Mouse (Mus musculus) bone marrow, adult 2 months (tissue): ENCODE measurements around the gene Raet1e. TPM values are rescaled to one million over a fixed set of nuclear protein-coding genes. Genes with fewer than 3 reads are reported as not detected.
A peak's percentile ranks its signal among the peaks of the same experiment; 100 is the strongest.
"Not testable (repeated sequence)": the region's sequence is repeated elsewhere in the genome, so short reads cannot be mapped to it uniquely, and the experiment has no call there.

Experiments used
- H3K27ac ChIP-seq: fragments of 200-500 bp; 2 replicates; pipeline ENCODE4 v1.5.1; 2012; ENCODE audit warnings: low read depth, mild to moderate bottlenecking, control low read depth, inconsistent platforms, low read length; ENCODE audit not compliant: control insufficient read depth, poor library complexity, insufficient read depth
- H3K4me1 ChIP-seq: fragments of 200-500 bp; 2 replicates; pipeline ENCODE4 v1.6.1; 2011; ENCODE audit warnings: low read length; ENCODE audit not compliant: control insufficient read depth, insufficient read depth
- H3K4me3 ChIP-seq: fragments of 200-500 bp; replicated peaks from 2 replicates; pipeline ENCODE3; 2011; ENCODE audit warnings: mild to moderate bottlenecking, low read depth, low read length, control low read depth; ENCODE audit not compliant: control insufficient read depth
- CTCF ChIP-seq: fragments of 200-500 bp; IDR thresholded peaks from 2 replicates; pipeline ENCODE4 v1.5.1; 2011; ENCODE audit warnings: low read length, control low read depth; ENCODE audit not compliant: control insufficient read depth, insufficient read depth
- WGBS: fragments of 180-500 bp; shearing (Covaris S2); methylation state at CpG from one replicate; pipeline ENCODE4 v1.1.7; 2018; 5-methylcytosine and 5-hydroxymethylcytosine counted together
- polyA plus RNA-seq: library from polyadenylated mRNA; stranded (reverse); fragments of >200 nt; gene quantifications from 2 replicates; pipeline ENCODE4 v1.2.4, GENCODE M21; 2011; ENCODE audit warnings: low replicate concordance; ENCODE audit not compliant: missing spikeins, insufficient read depth, insufficient read length

Gene Raet1e
- polyA plus RNA-seq, 1 experiment, result 1.6 TPM

GRCm38 (mm10) chr10:22172431-22173334 is 14.3 kb downstream of the Raet1e start:
- 56% methylated on average over 5 of the region's 5 CpGs for WGBS
- not testable (repeated sequence) for H3K4me1 ChIP-seq, H3K27ac ChIP-seq, H3K4me3 ChIP-seq

DNA sequence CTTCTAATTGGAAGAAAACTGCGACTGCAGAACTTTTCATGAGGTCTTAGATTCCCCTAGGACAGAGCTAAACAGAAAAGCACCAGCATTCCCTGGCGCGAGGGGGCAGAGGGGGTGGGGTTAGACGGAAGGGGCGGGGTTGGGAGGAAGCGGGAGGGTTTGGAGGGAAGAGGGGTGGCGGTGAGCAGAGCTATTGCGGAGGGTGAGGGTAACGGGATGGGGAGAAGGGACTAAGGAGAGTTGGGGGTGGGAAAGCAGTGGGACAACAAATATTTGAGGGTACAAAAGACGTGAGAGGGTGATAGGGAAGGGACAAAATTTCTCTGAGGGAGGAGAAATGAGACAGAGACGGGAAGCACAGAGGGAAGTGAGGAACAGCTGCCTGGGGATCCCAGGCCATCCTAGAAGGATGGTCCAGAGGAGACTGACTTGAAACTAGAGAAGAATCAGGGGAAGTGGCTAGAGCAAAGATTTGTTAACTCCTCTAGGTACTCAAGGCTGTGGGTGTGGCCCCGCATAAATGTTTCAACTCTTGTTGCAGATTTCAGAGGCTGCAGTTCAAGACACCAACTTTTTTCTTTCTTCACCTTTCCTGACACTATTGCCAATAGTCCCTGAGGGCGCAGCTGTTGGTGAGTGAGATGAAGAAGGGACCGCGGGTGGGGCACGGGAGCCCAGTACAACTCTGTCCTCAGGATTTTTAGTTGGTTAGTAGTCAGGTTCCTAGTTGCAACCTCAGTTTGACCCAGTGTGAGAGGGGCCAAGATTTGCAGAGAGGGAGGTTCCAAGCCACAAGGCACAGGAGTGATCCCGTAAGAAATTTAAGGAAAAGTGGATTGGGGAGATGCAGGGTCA is 15.2 kb downstream of the Raet1e start:
- not testable (repeated sequence) for H3K4me3 ChIP-seq, H3K27ac ChIP-seq, H3K4me1 ChIP-seq
- 9% methylated on average over 13 of the region's 17 CpGs for WGBS

DNA sequence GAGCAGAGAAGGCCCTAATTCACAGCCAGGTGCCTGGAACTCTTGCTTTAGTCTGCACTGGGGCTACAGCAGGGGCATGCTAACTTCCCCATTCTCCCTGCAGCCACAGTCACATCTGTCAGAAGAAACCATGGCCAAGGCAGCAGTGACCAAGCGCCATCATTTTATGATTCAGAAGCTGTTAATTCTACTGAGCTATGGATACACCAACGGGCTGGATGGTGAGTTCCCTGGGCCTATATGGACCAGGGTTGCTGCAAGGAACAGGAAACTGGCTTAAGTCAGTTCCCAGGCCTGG is 15.8 kb downstream of the Raet1e start:
- H3K4me1 ChIP-seq, H3K27ac ChIP-seq, H3K4me3 ChIP-seq: not testable (repeated sequence)
- 20% methylated on average over 2 of the region's 2 CpGs for WGBS

- WGBS, result 64% methylated on average over 2 of the region's 2 CpGs
- not testable (repeated sequence) for H3K4me1 ChIP-seq, H3K27ac ChIP-seq, H3K4me3 ChIP-seq
These were observed 18.1 kb downstream of the Raet1e start for GRCm38 (mm10) chr10:22176515-22176914.

DNA sequence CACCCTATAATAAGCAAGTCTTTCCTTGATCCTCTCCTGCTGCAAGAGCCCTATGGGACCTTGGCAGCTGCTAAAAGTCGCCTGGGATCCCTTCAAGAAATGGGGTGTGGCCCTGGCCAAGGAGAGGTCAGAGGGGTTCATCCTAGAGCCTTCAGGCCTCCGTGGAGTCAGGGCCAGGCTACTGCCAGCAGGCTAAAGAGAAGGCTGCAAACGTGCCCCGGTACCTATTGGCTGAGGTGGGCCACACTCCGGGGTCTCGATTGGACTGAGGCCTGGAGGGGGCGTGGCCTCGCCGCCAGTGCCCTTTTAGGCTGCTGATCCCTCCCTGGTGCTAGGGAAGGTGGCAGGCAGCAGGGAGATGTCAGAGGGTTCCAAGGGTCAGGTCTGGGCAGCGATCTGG is 32.7 kb downstream of the Raet1e start:
- not testable (repeated sequence) for H3K4me3 ChIP-seq, H3K27ac ChIP-seq, H3K4me1 ChIP-seq
- 24% methylated on average over 9 of the region's 10 CpGs for WGBS

GRCm38 (mm10) chr10:22201352-22201751 is 43.0 kb downstream of the Raet1e start:
- WGBS, result 33% methylated on average over 2 of the region's 3 CpGs
- not testable (repeated sequence) for H3K4me3 ChIP-seq, H3K27ac ChIP-seq, H3K4me1 ChIP-seq

DNA sequence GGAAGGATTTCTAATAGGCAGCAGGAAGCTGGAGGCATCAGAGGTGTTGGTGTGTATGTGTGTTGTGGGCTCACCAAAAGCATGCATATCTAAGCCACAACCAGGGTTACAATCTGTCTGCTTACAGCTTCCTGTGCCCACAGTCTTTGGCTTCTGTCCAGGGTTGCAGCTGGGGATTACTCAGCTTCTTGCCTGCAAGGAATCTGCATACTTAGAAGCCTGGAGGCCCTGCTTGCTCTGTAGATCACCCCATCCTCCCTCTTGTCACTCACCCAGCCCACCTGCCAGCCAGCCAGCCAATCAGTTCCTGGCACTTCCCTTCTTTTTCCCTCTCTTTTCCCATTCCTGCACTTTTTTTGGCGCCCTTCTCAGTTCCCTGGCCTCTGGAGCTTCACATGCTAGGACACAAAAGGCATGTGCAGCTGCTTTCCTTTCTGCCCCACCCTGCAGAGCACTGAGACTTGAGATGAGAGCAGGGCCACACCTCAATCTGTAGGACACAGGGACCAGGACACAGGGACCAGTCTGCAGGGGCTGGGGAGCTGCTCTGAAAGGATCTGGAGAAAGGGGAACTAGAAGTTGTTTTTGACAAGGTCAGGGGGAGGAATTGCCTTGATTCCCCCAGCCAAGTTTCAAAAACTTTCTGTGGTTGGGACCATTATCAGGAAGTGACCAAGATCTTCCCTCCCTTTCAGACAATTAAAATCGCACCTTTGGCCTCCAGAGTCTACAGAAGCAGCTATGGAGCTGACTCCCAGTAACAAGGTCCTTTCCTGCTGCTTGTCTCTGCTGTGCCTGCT is 44.6 kb downstream of the Raet1e start:
- no CpG with 5 or more reads among the region's 2 CpGs for WGBS
- not testable (repeated sequence) for H3K4me1 ChIP-seq, H3K4me3 ChIP-seq, H3K27ac ChIP-seq

DNA sequence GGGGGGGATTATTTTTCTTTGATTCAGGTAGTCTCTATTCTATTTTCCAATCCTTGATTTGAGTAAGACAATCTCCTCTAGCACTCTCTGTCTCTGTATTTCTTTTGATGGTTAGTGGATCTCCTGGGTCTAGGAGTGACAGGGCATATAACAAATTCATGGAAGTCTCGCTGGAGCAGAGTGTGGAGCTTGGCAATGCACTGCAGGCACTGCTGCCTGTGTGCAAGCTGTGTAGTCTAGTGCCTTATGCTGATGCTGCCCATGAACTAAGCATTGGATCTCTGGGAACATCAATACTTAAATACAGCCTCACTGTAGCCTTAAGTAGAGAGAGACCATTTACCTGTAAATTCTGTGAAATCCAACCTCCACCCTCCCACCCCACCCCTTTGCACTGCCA is 48.1 kb downstream of the Raet1e start:
- WGBS, result 63% methylated on average over 1 of the region's 1 CpGs
- not testable (repeated sequence) for H3K27ac ChIP-seq, H3K4me1 ChIP-seq, H3K4me3 ChIP-seq

DNA sequence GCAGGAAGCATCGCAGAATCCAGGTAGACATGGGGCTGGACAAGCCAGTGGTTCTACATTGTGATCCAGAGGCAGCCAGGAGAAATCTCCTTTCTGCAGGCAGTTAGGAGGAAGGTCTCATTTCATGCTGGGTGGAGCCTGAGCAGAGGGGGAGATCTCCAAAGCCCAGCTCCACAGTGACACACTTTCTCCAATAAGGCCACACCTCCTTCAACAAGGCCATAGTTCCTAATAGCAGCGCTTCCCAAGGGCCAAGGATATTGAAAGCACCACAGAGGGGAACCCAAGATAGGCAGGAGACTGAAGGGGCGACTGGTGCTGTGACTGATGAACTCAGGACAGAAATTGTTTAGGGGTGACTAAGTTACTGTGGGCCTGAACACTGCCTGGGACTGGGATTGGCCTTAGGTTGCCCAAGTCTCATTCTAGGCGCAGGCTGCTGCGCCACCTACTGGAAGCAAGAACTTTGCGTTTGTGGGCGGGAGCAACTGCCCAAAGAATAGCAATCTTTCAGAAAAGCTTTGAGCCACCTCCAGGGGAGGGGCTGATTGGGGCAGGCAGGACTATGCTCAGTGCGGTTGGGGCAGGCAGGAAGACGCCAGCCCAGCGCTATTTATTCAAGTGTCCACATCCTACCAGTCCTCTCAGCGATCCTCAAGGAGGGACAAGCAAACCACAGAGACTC is 53.8 kb downstream of the Raet1e start:
- H3K4me3 ChIP-seq, H3K27ac ChIP-seq, H3K4me1 ChIP-seq: not testable (repeated sequence)
- TF ChIP-seq CTCF, result peak; percentile 28; the same call in 1 of the 2 replicates
- 2% methylated on average over 9 of the region's 11 CpGs for WGBS

- H3K27ac ChIP-seq, H3K4me1 ChIP-seq, H3K4me3 ChIP-seq: not testable (repeated sequence)
- WGBS, result 0% methylated on average over 1 of the region's 7 CpGs
These were observed 65.3 kb downstream of the Raet1e start for GRCm38 (mm10) chr10:22223474-22224349.
